Mouse (Mus musculus): Measurements from ENCODE around the gene Napepld.
"Not testable (repeated sequence)": the region's sequence is repeated elsewhere in the genome, so short reads cannot be mapped to it uniquely, and the experiment has no call there.

Gene Napepld

DNA sequence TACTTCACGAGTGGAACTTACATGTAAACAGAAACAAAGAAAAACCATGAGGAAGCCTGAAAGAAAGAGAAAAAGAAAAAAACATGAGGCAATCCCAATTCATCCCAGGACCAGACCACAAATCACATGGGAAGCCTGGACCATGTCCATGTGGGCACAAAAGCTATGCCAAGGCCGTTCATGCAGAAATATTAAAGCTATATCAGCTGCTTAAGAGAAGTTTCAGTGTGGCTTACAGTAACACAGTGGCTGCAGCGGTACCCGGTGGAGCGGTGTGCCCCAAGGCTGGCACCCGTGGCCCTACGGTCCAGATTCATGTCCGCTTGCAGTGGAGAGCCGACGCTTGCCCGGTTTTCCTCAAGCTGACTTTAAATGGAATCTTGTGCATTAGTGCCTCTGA is 38.1 kb downstream of the Napepld start:
- DNase-seq (ENCODE audit: low spot score): no peak

DNA sequence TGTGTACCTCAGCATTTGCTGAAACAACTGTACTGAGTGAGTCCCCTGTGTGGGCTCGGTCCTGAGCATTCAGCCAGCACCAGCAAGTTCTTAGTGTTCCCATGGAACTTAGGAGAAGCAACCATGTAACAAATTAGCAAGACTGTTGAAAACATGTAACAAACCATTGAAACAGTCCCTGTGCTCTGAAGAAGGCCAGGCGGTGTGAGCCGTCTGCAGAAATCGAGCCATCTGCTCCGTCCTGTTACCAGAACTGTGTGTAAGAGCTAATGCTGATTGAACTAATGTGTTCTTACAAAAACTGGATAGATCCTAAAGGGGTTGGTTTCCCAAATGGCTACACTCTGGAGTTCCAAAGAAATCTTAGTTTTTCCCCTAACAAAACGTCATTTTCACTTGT is 40.3 kb downstream of the Napepld start:
- DNase-seq (ENCODE audit: low spot score): no peak

DNA sequence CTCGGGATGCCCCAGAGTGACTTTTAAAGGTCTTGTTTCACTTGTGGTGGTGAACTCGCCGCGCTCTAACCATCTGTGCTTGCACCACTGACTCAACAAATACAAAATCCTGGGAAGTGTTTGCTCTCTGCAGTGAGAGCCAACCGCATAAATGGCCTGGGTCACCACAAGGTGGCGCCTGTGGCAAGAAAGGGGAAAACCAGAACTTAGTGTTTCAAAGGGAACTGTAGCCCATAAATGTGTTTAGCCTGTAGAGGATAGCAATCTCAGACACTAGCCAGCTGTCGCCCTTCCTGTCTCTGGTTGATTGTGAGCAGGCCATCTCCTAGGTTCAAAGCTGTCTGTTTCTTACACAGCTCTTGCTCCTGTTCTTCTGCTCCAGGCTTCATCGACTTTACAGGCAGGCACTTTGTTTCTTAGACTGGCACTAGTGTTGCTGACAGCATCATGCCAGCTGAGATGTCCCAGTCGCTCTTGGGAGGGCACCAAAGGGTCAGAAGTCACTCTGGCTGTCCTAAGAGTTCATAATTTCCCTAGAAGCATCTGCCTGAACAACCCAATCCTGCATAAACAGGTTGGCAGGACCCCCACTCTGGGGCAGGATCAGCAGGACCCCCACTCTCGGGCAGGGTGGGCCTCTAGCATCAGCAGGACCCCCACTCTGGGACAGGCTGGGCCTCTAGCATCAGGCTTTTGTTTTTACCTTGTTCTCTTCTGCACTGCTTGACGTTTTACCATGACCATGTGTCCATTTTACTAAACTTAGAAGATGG is 42.4 kb downstream of the Napepld start:
- peak; percentile 73 for DNase-seq (ENCODE audit: low spot score)

DNA sequence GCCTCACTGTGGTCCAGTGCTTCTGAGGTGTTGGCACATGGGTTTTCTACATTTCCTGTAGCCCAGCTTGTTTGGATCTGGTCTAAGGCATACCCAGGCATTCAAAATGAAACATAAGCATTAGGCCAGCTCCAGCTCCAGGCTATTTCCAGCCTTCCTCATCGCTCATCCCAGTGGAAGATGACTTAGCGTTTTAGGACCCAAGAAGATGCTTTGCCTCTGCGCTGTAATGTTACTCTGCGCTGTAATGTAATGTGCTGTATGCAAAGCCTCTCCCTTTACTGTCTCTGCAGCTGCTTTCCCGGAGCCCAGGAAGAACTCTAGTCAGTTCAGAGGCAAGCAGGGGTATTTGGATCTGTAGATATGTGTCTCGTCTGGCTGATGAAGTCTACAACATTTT is 43.2 kb downstream of the Napepld start:
- DNase-seq (ENCODE audit: low spot score): no peak

DNA sequence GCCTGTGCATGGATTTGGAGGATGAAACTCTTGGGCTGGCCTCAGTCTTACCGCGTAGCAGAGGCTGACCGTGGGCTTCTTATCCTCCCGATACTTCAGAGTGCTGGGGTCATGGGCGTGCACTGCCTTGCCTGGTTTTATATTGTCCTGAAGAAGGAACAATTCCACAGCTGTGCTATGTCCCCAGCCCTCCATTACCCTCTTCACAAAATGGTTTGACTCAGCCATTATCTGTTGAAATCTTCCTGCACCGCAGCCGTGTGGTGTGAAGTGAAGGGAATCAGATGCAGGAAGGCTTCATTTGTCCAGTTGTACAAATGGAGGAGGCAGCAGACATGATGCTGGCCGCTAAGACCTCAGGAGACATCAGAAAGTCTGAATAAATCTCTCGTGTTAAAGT is 44.3 kb downstream of the Napepld start:
- DNase-seq (ENCODE audit: low spot score): no peak

DNA sequence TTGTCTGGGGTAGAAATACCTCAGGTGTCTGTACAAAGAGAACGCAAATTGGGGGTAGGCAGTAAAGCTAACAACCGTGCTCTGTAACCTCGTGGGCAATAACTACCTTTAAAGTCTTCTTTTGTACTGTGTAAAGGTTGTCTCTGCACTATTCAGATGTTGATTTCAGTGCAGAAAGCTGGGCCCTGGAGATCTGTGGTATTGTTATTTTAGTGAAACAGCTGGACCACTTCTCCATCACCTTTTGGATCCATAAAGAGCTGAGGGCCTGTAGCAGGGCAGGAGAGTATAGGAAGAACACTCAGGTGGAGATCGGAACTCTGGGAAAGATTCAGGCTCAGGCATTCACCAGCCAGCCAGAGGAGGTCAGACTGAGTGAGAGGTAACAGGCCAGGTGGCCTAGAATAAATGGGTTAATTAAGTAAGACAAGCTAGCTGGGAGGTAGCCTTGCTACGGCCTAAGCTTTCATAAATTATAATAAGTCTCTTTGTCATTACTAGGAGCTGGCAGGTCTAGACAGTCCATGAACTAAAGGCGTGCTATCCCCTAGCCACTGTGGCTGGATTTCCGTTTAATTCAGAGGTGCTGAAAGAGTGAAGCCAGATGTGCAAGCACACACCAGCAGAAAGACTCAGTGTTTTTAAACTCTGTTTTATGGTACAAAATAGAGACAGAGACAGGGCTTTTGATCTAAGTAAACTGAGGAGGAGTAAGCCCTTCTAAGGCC is 49.1 kb downstream of the Napepld start:
- no peak for DNase-seq (ENCODE audit: low spot score)

DNA sequence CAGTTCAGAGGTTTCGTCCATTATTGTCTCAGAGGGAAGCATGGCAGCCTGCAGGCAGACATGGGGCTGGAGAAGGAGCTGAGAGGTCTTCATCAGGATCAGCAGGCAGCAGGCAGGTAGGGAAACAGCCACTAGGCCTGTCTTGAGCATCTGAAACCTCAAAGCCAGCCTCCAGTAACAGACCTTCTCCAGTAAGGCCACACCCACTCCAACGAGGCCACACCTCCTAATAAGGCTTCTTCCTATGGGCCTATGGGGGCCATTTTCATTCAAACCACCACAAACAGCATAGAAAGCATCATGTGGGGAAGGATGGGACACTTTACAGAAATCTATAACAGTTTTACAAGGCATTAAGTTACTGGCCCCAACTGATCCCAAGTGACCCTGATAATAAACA is 50.5 kb downstream of the Napepld start:
- DNase-seq (ENCODE audit: low spot score): no peak

DNA sequence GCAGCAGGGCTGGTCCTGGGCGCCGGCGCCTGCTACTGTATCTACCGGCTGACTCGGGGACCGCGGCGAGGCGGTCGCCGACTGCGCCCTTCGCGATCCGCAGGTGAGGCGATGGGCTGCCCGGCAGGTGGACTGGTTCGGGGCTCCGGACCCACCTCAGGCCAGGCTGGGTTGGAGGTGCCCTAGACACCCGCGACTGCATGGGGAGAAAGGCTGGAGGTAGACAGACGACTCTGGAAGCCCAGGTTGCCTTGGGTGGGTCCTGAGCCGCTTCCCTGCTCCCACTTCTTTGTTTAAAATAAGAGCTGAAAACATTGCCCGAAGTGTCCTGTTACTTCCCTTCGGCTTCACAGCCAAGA is 55.1 kb downstream of the Napepld start:
- peak; percentile 10 for DNase-seq (ENCODE audit: low spot score)

DNA sequence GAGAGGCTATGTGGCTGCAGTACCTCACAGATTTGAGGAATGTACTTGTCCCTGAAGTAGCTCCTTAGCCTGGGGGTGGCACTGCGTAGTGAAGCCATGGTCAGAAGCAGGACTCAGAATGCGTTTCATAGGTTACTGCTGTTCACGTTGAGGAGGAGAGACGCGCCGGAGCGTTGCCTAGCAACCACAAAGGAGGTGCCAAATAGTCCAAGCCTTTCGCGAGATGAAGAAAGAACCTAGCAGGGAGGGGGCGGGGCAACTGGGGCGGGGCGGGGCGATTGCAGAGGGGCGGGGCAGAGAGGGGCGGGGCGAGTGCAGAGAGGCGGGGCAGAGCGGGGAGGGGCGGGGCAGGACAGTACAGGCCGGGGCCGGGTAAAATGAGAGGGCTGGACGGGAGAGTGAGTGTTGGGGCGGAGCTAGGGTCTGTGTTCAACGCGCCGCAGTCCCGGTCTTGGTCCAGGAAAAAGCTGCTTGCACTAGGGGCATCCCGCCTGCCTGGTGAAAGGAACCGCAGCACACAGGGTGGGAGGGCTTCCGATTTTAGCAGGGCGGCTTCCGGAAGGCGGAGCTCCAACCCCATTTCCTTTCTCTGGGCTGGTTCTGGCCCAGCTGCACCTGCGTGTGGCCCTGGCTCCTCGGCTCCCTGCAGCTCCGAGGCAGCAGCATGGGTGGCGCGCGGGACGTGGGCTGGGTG is 55.6 kb downstream of the Napepld start, which contains the start of the genes Fbxl13 and Armc10:
Fbxl13 (minus strand) TSS at position 196 of the 694 bp plus-strand sequence.
Armc10 (plus strand) TSS at position 375 of the 694 bp plus-strand sequence.
- DNase-seq (ENCODE audit: low spot score): peak; percentile 80

DNA sequence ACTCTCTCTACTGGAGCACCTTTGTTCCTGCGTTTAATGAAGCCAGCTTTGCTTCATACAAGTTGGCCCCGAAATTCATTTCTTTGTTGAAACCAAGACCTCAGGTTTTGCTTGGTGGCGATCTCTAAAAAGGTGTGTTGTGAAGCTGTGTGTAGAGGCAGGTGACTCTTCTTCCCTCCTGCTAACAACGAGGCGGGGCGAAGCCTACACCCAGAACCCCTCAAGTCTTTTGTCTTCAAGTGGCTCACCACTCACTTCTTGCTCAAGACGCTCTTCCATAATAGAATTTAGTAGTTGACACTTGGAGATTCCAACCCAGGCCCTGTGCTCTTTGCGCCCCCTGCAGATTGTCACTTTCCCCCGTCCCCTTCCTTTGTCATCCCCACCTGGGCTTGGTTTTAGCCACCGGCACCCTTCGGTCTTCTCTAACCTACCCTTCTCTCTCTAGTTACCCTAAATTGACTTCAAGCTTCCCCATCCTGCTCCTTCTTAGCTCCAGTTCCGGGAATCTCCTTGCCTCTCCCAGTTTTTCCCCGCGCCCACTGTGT is 56.2 kb downstream of the Napepld start:
- peak; percentile 6 for DNase-seq (ENCODE audit: low spot score)

DNA sequence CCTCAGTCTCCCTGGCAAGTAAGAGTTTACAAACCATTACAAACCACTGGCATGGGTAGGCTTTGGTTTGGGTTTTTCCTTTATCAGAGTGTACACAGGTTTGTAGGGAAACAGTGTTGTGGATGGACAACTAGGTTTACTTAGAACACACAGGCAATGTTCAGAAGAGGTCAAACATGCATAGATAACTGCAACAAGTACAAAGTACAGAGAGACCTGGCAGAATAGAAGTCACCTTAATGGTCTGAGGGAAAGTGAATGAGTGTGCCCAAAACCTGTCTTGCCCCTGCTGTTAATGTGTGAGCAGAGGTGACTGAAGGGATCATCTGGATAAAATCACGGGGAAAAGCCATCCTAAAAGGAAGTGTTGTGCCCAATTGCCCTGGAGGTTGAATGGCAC is 57.6 kb downstream of the Napepld start:
- DNase-seq (ENCODE audit: low spot score): no peak

DNA sequence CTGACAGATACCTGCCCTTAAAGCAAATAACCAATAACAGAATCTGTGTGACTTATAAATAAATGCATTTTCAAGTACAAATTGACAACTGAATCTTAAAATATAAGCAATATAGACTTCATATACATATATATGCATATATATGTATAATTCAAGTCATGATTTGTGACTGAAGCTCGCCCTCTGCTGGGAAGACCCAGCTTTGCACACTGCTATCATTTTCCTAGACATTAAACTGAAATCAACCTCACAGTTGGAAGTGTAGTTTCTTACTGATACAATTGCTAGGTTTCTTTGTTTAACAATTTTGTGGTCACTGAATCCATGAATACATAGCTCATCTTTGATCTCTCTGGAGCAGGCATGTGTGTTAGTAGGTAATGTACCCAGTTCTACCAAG is 60.2 kb downstream of the Napepld start:
- peak; percentile 17 for DNase-seq (ENCODE audit: low spot score)

DNA sequence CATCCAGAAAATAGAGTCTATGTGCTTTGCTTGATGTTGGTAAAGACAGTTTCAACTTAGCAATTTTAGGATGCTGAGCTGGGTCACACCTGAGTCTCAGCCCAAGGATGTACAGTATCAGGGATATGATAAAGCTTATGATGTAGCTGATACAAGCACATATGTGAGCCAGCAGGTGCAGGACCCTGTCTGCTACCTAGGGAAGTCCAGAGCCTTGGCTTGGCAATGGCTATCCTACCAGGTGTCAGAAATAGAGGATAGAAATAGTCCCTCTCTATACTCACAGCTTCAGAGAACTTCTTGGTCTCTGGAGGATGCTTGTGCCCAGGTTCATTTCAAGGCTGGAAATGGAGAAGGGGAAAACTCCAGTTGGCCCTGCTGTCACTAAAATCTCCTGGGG is 75.3 kb downstream of the Napepld start:
- no peak for DNase-seq (ENCODE audit: low spot score)

DNA sequence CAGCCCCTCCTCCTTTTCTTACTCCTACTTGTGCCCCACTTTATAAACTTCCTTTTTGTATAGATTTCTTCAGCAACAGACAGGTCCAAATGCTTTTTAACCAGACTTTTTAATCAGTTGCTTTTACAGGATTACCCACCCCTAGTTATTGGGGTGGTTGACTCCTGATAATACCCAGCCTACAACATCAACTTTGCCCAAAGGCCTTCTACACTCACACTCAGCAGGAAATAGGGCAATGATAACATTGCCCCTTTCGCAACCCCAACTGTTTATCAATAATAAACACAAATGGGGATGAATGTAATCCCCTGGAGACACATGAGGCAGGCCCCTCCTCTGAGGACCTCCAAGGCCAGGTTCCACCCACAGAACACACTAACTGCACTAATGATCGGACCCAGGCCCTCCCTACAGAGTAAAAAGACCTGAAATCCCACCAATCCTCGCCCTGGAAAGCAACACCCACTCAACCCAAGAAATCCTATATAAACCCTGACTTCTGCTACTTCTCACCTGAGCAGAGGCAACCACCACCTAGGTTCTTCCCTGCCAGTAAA is 84.7 kb downstream of the Napepld start:
- no peak for DNase-seq (ENCODE audit: low spot score)

DNA sequence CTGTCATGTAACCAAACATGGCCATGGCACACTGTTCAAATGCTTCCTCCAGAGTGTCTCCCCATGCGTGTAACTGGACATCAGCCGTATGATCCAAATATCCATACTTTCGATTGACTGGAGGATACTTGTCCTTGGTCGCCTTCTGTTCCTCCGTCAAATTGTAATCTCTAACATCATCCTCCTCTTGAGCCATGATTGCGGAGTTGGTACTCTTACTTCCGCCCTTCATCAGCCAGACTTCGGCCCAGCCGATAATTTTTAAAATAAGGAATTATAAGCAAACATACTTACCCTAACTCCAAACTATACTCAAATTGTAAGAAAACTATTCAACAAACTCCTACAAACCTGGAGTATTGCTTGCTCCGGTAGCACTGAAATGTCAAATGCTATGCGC is 86.9 kb downstream of the Napepld start:
- not testable (repeated sequence) for DNase-seq (ENCODE audit: low spot score)

Measured in MN1 (cell line).